Mouse (Mus musculus): ENCODE results near the gene Fdx1l.

The Fdx1l gene

DNA sequence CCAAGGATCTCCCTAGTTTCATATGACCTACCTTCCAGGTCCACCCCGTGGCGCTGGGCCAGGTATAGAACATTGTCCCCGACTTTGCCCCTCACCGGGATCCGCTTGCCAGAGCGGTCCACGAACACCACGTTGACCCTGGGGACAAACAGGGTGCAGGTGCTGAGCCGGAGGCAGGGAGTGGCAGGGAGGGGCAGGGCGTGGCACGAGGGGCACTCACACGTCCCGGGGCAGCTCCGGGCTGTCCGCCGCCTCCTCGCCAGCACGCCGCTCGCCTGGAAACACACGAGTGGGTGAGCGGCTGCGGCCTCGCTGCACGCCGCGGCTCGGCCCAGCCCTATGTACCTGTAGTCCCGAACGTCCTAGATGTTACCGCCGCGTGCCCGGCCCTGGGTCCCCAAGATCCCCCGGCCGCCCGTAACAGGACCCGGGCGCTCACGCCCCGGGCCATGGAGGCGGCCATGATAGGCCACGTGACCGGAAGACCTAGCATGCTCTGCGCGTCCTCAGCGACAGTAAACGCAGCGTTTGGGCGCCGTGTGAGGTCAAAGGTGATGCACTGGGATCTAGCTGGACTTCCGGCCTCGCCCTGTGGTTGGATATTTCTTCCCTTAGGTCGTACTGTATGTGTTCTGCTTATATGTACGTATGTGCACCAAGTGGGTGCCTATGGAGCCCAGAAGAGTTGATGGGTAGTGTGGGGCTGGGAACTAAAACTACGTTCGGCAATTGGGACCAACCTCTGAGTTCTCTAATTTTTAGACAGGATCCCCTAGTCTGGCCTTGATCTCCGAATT lies at the start of gene Fdx1l, which contains the start of gene Gm49373:
Gene Fdx1l (minus strand): TSS at position 571 of the 797 bp plus-strand sequence.
Gene Gm49373 (minus strand): TSS at position 53 of the 797 bp plus-strand sequence.
- peak; percentile 92 for DNase-seq (ENCODE audit: low read depth, low spot score)

DNA sequence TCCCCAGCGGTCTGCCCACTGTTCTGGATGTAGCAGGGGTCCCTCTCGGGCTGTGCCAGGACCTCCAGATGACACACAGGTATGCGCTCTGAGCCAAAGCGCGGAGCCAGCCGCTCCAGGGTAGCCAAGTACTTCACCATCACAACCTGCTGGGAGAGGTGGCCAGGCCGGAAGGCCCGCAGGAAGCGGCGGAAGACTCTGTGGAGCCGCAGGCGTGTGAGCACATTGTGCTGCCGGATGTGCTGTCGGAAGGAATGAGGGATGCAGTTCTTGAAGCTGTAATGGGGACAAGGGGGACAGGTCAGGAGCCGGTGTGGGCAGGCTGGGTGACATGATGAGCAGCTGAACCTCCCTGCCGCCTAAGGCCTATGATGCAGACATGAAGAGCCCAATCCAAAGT lies 48.1 kb upstream of the Fdx1l start:
- no peak for DNase-seq (ENCODE audit: low read depth, low spot score)

DNA sequence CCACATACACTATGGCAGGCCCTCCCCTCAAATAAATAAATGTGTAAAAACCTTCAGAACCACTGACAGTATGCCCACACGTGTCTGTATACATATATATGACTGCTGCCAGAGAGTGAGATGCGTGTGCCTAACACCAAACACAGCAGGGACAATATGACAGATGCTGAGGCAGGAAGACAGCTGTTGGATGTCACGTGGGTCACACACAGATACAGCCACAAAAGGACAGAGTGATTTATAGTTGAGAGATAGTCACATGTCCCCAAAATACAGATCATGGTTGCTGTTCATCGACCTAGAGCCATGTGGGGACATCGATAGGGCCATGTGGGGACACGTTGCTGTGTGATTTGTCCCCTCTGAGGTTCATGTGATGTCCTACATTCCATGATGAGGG lies 43.7 kb upstream of the Fdx1l start:
- DNase-seq (ENCODE audit: low read depth, low spot score): no peak

- DNase-seq (ENCODE audit: low read depth, low spot score): no peak
Observed at GRCm38 (mm10) chr9:21115105-21115504, 41.7 kb upstream of the Fdx1l start.

DNA sequence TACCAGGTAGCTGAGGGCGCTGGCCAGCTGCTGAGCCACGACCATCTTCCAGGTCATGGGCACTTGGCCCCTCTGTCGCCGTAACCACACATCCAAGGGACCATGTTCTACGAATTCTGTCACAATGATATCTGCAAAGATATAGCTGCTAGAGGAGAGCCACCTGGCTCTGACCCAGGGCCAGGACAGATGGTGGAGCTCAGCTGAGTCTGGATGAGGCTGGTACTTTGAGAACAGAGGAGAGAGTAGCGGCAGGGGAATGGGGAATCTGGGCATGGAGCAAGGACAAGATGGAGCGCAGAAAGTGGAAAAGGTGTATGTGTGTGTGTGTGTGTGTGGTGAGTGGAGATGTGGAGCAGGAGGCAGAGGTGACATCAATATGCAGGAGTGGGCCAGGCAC lies 40.8 kb upstream of the Fdx1l start:
- DNase-seq (ENCODE audit: low read depth, low spot score): no peak

GRCm38 (mm10) chr9:21113751-21114150 lies 40.3 kb upstream of the Fdx1l start:
- no peak for DNase-seq (ENCODE audit: low read depth, low spot score)

GRCm38 (mm10) chr9:21107607-21108237 lies 34.3 kb upstream of the Fdx1l start:
- no peak for DNase-seq (ENCODE audit: low read depth, low spot score)

GRCm38 (mm10) chr9:21105760-21106564 lies 32.5 kb upstream of the Fdx1l start:
- no peak for DNase-seq (ENCODE audit: low read depth, low spot score)

- DNase-seq (ENCODE audit: low read depth, low spot score): no peak
Observed at GRCm38 (mm10) chr9:21104814-21105213, 31.4 kb upstream of the Fdx1l start.

DNA sequence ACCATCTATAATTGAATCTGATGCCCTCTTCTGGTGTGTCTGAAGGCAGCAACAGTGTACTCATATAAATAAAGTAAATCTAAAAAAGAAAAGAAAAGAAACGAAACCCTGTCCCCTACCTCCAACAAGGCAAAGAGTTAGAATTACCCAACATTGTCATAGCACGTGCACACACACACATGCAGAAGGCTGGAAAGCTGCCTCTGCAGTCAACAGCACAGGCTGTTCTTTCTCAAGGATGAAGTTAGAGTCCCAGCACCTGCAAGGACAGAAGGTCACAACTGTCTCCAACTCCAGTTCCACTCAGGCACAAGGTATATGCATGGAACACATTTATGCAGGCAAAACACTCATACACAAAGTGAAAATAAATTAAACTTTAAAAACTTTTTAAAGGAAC lies 28.7 kb upstream of the Fdx1l start:
- DNase-seq (ENCODE audit: low read depth, low spot score): no peak

DNA sequence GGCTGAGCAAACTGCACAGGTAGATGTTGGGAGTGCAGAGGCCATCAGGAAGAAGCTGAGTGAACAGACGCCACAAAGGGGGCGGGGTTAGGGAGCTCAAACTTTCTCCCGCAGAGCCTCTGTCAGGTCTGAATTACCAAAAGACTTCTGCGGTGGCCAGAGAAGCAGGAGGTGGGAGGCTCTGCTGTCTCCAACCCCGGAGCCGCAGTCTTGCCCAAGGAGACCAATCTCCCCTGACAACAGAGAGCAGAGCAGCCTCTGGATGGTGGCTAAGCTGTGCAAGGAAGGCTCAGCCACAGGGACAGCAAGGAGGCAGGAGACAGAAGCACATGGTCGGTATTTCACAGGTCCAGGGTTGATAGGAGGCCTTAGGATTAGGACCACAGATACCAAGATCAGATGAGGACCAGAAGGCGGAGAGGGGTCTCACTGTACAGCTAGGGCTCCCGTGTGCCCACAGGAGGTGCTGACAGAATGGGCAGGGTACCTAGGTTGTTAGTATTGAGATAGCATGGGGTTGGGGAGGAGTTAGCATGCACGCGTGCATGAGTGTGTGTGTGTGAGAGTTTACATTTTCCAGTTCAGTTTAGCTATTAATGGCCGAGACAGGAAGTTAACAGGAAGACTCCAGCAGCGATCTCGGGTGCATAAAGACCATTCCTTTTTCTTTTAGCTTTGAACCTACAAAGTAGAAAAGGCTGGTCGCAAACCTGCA lies 27.2 kb upstream of the Fdx1l start:
- DNase-seq (ENCODE audit: low read depth, low spot score): no peak

- DNase-seq (ENCODE audit: low read depth, low spot score): peak; percentile 24
Observed at GRCm38 (mm10) chr9:21097793-21098192, 24.4 kb upstream of the Fdx1l start.

DNA sequence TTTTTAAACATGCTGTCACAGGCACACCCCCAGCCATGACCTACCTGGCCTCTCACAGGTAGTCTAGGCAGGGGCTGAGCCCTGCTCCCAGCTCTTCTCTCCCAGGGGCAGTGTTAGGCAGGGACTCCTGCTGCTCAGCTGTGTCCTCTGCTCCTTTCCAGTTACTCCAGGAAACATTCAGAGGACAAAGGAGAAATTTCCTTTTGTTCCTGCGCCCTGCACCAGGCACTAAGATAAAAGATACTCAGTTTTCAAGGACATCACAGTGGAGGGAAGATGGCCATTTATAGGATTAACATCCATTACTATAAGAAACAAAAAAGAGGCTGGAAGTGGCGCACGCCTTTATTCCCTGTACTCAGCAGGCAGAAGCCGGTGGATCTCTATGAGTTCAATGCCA lies 22.5 kb upstream of the Fdx1l start:
- no peak for DNase-seq (ENCODE audit: low read depth, low spot score)

GRCm38 (mm10) chr9:21093423-21093822 lies 20.0 kb upstream of the Fdx1l start:
- no peak for DNase-seq (ENCODE audit: low read depth, low spot score)

DNA sequence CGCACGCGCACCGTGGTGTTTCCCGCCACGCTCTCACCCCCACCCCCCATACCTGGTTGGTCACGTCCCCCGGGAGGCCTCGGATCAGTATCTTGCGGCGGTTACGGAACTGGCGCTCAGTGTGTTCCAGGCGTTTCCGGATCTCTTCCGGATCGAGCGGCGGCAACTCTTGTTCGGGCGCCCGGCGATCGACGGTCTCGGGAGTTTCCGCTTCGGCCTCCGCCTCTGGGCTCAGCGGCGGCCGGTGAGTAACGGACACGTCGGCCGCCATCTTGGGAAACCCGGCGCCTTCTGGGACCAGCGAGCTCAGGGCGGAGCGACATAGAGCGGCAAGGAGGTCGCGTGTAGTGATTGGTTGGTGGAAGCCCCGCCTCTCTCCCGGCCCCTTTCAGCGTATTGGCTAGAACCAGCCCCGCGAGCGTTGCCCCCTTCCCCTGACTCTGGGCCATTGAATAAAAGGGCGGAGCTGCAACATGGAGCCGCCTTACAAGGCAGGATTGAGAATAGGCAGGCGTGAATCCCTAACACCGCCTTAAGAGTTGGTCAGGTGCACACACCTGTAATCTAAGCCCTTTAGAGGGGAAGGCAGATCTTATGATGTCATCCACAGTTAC lies 18.4 kb upstream of the Fdx1l start, which contains the start of the genes Gm38431 and Raver1:
Gene Gm38431 (minus strand): TSS at position 291 of the 614 bp plus-strand sequence.
Gene Raver1 (minus strand): TSS at position 302 of the 614 bp plus-strand sequence.
- peak; percentile 99 for DNase-seq (ENCODE audit: low read depth, low spot score)

GRCm38 (mm10) chr9:21090972-21091706 lies 17.7 kb upstream of the Fdx1l start:
- DNase-seq (ENCODE audit: low read depth, low spot score): no peak

GRCm38 (mm10) chr9:21090537-21090936 lies 17.1 kb upstream of the Fdx1l start:
- DNase-seq (ENCODE audit: low read depth, low spot score): no peak

GRCm38 (mm10) chr9:21083324-21083723 lies 9.9 kb upstream of the Fdx1l start:
- no peak for DNase-seq (ENCODE audit: low read depth, low spot score)

GRCm38 (mm10) chr9:21081127-21081526 lies 7.7 kb upstream of the Fdx1l start:
- no peak for DNase-seq (ENCODE audit: low read depth, low spot score)

GRCm38 (mm10) chr9:21075625-21076024 lies 2.2 kb upstream of the Fdx1l start:
- no peak for DNase-seq (ENCODE audit: low read depth, low spot score)
